Mouse (Mus musculus) mesoderm, embryonic 11.5 days (tissue): ENCODE data around the gene Slc12a8.

Experiments
- DNase-seq: peaks from one replicate; pipeline ENCODE4 v3.0.0-alpha.2; 2012; ENCODE audit warnings: low read depth, low spot score

Slc12a8 gene

DNA sequence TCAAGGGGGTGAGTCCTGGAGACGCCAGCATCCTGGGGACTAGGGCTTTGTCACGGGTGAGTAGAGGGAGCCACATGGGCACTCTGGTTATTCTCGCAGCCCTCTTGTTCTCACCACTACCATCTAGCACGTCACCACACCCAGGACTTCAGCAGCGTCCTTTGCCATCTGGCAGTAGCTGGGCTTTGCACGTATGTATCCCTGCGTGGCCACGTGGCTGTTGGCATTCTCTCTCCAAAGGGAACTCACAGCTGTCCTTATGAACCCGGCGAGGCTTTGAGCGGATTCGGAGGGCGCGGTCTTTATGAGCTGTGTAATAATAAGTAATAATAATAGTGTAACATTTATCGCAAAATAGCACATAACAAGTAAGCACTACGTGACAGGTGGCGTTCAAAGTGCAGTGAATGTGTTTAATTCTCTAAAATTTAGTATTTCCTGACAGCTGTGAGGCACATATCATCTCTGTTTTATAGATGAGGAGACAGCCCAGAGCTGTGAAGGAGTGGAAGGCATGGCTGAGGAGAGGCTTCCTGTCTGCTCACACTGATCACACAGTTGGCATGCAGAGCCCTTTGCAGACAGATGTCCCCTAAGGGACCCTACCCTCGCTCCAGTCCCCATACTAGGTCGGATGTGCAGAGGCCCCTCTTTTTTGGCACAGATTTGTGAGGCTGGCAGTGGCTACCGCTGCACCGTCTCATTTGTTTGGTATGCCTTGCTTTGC, 20.5 kb downstream of the Slc12a8 start:
- no peak for DNase-seq

DNA sequence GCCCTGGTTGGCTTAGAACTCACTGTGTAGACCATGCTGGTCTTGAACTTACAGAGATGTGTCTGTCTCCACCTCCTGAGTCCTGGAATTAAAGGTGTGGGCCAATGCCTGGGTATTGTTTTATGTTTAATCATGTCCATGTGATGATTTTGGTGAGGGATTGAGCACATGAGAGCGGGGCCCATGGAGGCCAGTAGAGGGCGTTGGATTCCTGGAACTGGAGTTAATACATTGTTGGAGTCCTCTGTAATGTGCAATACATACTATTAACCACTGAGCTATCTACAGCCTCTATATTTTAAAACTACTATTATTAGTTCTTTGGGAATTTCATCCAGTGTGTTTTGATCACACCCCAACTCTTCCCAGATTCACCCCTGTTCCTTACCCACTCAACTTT, 27.2 kb downstream of the Slc12a8 start:
- DNase-seq = no peak

- DNase-seq = no peak
Measured at GRCm38 (mm10) chr16:33545530-33545929, 28.4 kb downstream of the Slc12a8 start.

DNA sequence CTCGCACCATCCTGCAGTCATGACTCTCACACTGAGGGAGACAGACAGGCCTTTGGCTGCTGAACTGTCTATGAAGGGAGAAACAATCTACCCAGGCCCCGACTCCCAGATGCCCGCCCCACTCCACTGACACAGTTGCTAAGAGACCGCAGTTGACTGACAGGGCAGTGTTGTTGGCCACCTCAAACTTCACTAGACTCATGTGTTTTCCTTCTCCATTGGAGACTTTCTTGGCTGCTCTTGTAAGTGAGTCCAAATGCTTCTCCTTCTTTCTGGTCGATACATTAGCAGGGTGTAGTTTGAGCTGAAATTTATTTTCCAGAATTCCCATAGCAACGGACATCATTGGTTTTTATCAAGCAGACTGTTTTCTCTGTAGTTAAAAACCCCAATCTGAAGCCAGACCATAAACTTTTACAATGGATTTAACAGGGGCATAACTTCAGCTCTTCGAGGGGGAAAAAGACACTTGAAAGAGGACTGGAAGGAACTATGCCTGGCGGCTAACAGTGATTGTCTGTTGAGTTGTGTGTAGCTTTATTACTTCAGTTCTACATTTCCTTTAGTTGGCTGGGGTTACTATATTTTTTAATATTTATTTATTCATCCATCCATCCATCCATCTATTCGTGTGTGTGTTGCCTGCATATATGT, 36.7 kb downstream of the Slc12a8 start:
- no peak for DNase-seq

GRCm38 (mm10) chr16:33558121-33558520, 41.0 kb downstream of the Slc12a8 start:
- no peak for DNase-seq

DNA sequence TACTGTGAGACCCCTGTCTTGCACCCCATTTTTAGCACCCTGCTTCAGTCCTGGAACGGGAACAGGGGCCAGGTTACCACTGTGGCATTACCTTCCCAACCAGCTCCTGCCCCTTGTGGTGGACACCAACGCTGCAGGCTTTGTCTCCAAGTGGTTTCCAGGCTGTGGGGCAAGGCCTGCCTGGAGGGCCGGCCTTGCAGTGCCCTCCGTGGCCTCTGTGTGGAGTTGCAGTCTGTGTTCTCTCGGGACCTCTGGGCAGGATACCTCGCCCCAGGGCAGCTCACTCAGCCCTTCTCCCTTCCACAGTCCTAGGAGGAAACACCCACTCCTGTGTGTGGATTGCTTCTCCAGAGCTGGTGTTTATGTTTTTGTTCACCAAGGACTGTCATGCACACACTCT, 43.2 kb downstream of the Slc12a8 start:
- DNase-seq = peak; percentile 92

- no peak for DNase-seq
Measured at GRCm38 (mm10) chr16:33561308-33562009, 44.3 kb downstream of the Slc12a8 start.

GRCm38 (mm10) chr16:33562874-33563537, 45.9 kb downstream of the Slc12a8 start:
- DNase-seq = no peak

GRCm38 (mm10) chr16:33563538-33564013, 46.4 kb downstream of the Slc12a8 start:
- DNase-seq = no peak

DNA sequence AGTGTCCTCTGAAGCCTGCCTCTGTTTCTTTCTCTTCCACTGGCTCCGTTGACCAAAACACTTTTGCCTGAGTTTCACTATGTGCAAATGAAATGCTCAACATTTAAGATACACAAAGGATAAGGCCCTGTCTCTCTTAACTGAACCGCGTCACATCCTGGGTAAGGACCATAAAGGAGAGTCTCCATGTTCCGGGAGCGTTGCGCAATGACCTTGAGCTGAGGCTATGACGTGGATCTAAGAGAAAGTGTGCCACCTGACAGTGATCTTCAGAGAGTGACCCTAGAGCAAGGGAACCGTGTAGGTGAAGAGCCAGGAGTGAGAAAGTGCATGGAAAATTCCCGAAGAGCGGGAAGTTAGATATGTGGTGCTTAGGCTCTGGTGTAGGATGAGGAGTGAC, 49.3 kb downstream of the Slc12a8 start:
- no peak for DNase-seq

DNA sequence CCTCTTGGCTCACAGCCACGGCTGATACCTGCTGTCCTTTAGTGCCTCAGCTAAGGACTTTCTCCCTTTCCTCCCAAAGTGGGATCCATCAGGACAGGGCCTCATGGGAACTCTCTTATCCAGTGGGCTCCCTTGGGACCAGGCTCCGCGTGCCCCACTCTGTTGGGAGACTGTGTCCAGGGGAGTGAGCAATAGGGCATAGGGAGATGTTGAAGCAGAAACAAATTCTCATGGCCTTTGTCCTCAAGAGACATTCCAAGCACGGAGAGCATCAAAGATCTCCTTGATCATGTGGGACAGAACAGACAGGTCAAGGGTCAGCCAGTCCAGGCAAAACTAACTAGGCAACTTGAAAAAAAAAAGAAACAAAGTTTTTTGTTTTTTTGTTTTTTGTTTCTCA, 50.6 kb downstream of the Slc12a8 start:
- no peak for DNase-seq

DNA sequence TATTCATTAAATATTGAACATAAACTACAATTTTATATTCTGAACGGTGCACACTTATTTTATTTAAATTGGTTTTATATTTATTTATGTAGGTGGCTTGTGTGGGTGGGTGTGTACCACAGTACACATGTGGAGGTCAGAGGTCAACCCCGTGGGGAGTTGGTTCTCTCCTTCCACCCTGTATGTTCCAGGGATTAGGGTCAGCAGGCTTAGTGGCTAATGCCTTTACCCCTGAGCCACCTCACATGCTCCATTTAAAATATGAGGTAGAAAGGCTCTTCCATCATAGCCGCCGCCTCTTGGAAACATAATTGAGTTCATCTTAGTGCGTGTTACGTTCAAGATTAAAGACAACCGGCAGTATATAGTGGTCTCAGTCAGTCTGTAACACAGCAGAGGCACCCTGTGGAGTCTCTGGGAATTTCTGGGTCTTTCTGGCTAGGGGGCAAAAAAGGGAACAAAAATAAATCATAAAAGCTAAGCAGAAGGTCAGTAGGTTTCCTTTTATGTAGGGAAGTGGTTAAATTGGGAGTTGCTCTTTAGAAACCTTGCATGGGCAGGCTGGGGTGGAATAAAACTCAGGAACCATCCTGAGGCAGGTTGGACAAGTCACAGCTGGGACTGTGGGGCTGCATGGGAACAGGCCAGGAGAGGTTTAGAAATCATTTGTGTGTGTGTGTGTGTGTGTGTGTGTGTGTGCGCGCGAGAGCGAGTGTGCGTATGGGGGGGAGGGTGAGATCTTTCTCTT, 51.3 kb downstream of the Slc12a8 start:
- DNase-seq = no peak

GRCm38 (mm10) chr16:33572646-33573045, 55.5 kb downstream of the Slc12a8 start:
- no peak for DNase-seq

DNA sequence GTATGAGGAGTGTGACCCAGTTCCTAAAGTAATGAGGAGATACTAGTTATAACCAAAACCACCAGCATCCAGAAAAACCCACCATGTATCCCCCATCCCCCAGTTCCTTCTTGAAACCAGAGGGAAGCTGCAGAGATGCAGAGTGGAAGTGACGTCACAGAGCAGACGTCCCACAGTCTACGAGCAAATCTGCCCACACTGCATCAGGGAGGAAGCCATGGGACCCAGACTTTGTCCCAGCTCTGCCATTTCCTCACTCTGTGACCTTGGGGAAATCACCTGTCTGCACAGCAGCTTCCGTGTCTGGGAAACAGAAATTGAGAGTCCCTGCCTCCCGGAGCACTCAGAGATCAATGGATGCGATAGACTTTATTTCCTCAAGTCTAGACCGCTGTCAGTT, 56.6 kb downstream of the Slc12a8 start:
- no peak for DNase-seq

GRCm38 (mm10) chr16:33575728-33576127, 58.6 kb downstream of the Slc12a8 start:
- no peak for DNase-seq

- DNase-seq = no peak
Measured at GRCm38 (mm10) chr16:33576271-33577189, 59.4 kb downstream of the Slc12a8 start.

- no peak for DNase-seq
Measured at GRCm38 (mm10) chr16:33578462-33578861, 61.3 kb downstream of the Slc12a8 start.

- no peak for DNase-seq
Measured at GRCm38 (mm10) chr16:33580331-33580730, 63.2 kb downstream of the Slc12a8 start.

- DNase-seq = no peak
Measured at GRCm38 (mm10) chr16:33580736-33581241, 63.7 kb downstream of the Slc12a8 start.

GRCm38 (mm10) chr16:33581661-33582099, 64.6 kb downstream of the Slc12a8 start:
- DNase-seq = no peak
